Mouse (Mus musculus) hindlimb bud, embryonic 11.5 days (tissue): ENCODE measurements around the gene Tm4sf20.
A peak's percentile ranks its signal among the peaks of the same experiment; 100 is the strongest.

Experiments
- DNase-seq: peaks from one replicate; pipeline ENCODE4 v3.0.0-alpha.2; 2012; ENCODE audit warnings: low read depth, low spot score; ENCODE audit errors: extremely low spot score

Gene Tm4sf20

DNA sequence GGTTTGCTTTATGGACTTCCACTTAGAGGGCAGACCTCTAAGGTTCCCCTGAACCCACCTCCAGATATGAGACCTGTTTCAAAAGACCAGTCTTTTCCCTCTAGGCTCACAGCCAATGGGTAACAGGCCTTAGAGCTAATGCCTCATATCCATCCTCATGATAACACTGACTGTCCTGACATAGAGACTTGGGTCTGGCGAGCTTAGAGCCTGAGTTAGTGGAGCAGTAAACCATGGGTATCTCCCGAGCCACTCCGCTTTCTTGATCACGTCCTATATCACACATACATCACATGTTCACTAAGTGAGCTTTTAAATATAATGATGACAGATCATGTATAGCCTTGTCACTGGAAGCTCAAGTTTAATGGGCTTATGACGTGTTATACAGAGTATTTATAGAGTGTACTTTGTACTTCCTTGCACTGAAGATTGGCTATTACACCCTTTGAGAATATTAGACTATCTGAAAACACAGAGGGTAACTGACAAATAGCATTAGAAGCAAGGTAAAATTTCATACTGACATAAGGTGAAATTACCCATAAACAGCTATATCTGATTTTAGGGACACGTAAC is 11.2 kb upstream of the Tm4sf20 start:
- DNase-seq: no peak

DNA sequence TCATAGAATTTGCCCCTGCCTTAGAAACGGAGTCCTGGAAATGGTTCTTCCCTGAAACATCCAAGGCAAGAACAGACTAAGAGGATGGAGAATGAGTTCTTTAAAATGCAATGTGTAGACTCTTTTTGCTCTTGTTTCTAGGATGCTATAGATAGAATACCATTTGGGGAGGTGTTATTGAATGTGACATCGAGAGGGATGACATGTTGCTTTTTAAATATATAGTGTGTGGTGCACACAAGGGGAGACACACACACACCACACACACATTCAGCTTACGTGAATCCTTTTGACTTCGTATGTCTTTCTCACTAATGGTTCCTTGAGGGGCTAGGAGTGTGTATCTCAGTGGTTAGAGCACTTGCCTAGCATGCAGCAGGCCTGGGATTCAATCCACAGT is 7.0 kb upstream of the Tm4sf20 start:
- DNase-seq: no peak

DNA sequence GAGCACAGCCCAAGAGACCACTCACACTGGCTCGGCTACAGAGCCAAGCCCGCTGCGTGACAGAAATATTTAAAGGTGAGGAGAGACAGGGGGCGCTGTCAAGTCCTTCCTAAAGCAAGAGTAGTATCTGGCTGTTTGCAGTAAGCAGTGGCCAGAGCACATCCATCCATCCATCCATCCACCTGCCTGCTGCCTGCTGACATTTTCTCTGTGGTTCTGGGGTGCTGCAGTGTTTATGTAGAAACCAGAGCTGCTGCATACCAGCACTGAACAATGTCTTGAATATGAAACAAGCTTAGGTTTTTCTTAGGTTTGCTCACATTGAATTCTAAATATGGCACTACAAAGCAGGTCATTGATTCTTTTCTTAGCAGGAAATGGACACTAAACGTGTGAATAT is 4.9 kb upstream of the Tm4sf20 start:
- DNase-seq: no peak

DNA sequence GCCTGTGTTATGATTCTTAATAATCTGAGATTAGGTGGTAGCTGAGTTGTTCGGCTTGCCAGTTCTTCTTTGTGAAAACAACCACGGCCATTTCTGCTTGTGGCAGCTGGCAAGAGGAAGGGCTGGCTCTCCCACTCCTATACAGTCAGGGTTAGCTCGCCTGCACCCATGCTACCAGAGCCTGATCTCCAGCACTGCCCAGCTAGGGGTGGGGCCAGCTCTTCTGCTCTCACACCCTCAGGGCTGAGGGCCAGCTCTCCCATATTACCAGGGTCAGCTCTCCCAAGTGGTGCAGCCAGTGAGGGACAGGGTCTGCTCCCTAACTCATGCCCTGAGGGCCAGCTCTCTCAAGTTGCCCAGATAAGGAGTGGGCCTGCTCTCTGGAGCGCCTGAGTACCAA is 4.2 kb upstream of the Tm4sf20 start:
- no peak for DNase-seq

DNA sequence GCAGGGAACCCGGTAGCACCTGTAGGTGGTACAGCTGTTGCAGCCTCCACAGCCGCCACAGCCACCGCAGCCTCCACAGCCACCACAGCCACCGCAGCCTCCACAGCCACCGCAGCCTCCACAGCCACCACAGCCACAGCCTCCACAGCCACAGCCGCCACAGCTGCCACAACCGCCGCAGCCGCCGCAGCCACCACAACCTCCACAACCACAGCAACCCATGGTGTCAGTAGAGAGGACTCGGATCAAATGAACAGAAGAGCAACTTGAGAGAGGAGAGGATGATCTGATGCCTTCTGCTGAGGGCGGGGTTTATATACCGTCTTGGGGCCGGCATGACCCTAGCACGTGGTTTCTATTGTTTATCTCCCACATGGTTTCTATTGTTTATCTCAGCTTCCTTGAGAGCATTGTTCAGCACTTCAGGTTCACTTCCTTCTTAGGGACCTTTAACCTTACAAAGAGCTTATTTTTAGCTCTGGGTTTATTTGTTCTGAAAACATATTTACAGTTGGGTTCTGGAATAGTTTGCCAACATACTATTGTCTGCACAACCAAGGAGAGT is 2.8 kb upstream of the Tm4sf20 start, which contains the start of gene Gm47791:
Gene Gm47791 (minus strand): TSS at position 222 of the 565 bp plus-strand sequence.
- DNase-seq: no peak

DNA sequence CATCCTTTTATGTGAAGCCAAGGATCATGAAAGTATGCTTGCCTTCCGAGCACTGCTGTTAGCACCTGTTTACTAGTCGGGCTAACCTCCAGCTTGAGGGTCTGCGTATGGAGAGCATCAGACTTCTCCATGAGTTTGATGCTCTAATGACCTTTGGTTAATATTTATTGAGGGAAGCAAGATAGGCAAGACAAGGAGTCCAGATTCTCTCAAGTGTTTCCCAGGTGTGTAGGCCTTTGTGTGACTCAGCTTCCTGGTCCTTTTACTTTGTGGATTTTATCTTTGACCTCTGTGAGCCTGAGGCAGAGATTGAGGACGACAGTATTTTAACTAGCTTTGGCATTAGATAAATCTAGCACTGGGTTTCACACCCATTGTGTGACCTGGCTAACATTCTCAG is 1.6 kb downstream of the Tm4sf20 start:
- no peak for DNase-seq

DNA sequence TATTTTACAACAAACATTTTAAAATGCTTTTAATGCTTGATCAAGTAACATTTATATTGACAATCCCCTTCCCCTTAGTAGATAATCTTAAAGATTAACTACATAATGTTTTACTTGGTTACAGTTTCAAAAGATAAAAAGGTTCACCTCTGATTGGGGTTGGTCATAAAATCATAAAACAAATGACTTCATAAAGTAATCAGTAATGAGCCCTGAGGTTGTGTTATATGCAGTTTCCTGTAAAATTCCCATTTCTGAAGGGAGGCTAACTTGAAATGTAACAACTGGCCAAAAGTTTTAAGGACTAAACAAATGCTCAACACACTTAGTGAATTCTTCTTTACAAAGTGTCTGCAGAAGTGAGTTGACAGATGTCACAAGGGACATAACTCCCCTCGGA is 2.0 kb downstream of the Tm4sf20 start:
- DNase-seq: no peak

DNA sequence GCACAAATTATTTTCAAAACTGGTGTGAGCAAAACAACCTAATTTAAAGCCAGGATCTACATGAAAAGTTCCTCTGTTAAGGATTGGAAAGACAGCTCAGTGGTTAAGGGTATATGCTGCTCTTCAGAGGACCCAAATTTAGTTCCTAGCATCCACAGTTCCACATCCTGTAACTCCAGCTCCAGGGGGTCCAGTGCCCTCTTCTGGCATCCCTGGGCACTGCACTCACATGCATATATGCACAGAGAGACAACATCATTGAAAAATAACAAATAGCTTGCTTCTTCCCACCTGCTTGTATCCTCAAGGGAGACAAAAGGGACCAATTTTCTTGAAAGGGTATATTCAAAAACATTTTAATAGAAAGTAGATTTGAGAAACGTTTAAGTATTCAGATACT is 6.0 kb downstream of the Tm4sf20 start:
- DNase-seq: no peak

DNA sequence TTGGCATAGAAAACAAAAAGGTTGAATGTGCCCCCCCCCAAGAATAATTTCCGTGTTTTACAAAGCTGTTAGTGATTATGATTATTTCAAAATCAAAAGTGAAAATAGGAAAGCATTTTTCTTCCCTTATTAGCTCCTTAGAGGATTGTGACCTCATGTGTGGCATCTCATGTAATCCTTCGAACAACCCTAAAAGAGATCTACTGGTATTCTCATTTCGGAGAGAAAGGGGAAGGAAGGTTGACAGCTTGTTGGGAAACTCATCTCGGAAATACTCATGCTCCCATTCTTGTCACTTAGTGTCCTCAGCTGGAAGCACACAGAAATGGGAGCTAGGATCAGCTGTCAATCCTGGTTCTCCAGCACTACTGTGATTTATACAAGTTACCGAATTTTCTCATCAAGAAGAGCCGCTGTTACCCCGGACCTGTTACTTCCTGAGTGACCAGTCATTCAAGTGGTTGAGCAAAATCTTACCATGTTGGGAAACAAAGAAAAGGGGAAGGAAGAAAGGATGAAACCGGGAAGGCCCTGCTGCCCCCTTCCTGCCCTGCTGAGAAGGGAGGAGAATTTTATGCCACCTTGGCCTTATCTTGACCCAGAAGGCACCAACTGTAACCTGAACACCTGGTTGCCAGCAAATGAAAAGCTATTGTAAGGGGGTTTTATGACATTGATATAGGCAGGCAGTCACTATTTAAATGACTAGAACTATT is 6.6 kb downstream of the Tm4sf20 start:
- no peak for DNase-seq

DNA sequence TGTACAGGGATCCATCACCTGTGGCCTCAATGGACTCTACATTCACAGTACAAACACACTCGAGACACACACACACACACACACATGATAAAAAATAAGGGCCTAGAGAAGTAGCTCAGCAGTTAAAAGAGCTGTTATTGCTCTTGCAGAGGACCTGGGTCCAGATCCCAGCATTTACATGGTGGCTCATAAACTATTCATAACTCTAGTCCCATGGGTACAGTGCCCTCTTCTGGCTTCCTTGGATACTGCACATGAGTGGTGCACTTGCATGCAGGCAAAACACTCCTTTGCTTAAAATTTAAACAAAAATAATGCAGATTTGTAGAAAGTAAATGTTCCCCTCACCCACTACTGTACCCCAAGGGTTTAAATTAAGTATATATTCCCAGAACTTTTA is 8.7 kb downstream of the Tm4sf20 start:
- no peak for DNase-seq

DNA sequence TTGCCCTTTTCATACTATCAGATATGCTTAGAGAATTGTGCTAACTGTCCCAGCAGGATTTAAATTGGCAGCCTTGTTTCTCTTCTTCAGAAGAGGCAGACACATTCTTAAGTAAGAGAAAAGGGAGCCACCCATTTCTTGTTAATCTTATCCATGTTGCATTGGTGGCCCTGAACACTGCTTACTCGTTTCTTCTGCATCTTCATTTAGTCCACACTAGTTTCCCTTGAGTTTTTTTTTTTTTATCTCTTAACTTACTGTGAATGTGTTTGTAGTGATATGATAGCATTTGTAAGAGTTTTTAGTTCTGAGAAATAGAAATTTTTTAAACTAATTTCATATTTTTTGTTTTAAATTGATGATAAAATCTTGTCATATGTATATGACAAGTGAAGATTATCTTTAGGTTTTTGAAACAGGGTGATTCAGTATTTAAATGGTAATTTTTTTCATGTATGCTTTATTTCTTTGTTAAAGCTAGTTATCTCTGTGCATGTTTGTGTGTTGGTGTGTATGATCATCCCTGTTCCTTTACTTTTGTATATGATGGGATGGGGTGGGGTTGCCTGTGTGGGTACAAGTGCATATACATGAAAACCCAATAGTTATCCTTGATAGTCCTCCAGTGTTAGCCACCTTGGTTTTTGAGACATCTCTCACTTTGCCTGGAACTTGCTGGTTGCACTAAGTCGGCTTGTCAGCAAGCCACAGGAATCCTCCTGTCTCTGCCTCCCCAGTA is 20.4 kb downstream of the Tm4sf20 start:
- no peak for DNase-seq

DNA sequence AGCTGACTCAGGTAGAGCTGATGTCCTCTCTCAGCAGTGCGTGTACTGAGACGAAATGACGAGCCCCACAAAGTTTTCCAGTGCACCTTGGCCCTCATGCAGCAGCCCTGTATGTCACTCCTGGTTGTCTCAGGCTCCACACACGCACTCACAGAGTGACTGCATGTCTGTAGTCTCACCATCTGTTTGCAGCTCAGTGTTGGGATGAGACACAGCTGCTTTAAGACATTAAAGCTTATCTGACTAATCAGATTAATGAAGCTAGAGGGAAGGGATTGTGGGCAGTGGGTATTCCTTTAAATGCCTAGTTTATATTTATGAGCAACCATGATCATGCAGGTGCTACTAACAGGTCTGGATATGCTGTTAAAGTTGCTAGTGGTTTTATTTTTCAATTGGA is 21.9 kb downstream of the Tm4sf20 start:
- no peak for DNase-seq

DNA sequence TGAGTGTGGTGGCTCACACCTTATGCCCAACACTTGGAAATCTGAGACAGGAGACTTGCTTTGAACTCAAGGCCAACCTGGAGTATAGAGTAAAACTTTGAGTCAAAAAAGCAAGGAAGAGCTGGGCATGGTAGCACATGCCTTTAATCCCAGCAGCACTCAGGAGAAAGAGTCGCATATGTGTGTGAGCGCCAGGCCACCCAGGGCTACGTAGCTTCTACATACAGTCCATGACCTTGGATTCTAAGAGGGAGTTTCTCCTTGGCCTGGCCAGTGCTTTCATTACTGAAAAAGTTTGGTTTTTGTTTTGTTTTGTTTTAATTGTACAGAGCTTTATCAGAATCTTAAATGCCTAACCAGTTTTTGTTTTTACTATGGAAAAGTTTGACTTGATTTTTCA is 24.3 kb downstream of the Tm4sf20 start:
- no peak for DNase-seq

DNA sequence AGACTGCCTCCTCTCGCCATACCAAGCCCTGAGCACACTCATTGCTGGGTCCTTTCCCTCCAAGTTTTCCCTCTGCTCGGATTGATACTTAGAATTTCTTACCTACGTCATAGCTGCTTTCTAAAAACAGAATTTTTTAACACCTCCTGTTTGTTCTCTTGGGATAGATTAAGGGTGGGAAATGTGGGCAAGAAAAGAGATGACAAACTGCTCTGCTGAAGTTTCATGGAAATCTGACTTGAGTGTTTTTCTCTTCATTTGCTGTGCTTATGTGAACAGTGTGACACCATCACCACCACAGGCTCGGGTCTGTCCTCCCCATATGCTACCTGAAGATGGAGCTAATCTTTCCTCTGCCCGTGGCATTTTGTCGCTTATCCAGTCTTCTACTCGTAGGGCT is 26.7 kb downstream of the Tm4sf20 start:
- no peak for DNase-seq

DNA sequence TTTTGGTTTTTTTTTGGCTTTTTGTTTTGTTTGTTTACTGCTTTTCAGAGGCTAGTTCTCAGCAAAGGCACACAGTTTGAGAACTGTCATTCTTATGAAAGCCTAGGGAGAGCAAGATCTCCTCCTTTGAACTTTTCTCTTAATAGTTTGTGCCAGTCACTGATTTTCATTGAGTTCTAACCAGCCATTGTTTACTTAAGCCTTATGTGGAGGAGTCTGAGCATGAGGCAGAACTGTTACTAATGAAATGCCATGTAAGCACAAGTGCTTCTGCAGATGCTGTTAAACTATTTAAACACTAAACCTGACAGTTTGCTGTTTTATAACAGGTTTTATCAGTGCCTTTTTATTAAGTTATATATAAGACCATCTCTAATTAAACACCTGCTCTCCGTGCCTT is 30.2 kb downstream of the Tm4sf20 start:
- DNase-seq: no peak

DNA sequence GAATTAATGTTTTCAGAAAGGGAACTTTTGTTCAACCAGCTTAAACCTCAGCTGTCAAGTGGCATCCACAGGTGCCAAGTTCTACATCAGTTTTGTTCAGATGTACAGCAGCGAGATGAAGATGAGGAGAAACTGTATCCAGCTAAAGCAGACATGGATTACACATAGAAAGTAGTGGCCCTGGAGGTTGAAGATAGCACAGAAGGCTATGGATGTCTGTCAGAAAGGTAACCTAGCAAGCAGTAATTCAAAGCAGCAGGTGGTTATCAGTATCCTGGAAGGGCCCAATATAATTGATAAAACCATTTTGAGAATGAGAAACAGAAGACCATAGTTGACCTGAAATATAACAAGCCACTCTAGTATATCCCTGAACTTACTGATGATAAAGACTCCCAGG is 34.9 kb downstream of the Tm4sf20 start:
- no peak for DNase-seq

DNA sequence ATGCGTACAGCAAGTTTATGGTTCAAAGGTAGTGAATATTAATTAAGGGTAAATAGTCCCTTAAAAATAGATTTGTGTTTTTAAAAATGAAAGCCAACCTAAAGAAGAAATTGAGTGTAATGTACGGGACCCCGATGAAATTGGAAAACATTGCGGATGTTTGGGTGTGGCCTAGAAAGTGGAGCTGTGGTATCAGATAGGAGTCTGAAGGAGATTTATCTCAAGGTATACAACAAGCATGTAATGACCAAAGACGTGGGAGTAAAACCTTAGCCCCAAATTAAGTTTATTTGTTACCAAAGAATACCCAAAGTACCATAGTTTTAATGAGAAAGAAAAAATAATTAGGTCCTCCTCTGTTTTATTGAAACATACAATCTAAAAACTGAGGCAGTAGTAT is 41.8 kb downstream of the Tm4sf20 start:
- DNase-seq: no peak

DNA sequence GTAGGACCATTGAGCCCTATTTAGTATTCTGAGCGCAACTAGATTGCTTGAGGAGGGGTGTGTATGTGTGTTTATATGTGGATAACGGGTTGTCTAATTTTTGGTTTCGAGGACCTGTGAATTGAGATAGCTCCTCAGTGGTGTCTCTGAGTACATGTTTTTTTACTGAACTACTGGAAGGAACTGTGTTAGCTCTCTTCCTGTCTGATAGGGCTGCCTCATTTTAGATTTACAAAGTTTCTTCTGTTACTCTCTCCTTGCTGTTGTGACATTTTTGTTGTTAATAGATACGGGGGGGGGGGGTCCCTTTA is 42.4 kb downstream of the Tm4sf20 start:
- no peak for DNase-seq

DNA sequence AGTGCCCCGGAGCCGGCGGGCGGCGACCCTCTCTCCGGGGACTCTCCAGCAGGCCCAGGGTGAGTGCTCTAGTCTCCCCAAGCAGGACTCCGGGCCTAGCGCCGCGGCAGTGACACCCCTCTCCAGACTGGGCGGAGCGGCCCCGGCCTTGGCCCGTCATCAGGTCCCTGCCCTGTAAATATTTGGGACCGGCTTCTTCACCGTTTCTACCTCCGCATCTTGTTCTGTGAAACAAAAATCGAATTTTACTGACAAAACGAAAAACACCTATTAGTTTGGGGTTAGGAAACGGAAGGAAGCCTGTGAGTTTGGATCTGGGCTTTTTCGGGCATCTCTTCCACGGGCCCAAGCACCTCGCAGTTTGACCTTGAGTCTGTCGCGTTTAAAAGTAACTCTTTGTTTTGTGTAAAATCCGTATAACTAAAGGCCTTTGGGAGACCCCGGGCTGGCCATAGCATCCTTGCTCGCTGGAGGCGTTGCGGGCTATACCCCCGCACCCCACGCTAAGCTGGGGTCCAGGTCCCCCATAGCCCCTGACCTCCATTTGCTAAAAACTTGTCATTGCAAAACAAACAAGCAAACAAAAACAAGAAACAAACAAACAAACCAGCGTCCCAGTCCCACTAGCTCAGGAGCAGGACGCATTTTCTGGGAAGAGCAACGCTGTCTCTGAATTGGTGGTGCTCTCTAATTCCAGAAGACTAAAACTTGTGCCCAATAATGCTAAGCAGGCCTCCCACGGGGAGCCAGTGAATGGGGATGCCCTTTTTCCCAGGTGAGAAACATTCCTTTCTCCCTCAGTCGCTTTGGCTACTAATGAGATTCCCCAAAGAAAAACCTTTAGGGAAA is 43.0 kb downstream of the Tm4sf20 start:
- no peak for DNase-seq

DNA sequence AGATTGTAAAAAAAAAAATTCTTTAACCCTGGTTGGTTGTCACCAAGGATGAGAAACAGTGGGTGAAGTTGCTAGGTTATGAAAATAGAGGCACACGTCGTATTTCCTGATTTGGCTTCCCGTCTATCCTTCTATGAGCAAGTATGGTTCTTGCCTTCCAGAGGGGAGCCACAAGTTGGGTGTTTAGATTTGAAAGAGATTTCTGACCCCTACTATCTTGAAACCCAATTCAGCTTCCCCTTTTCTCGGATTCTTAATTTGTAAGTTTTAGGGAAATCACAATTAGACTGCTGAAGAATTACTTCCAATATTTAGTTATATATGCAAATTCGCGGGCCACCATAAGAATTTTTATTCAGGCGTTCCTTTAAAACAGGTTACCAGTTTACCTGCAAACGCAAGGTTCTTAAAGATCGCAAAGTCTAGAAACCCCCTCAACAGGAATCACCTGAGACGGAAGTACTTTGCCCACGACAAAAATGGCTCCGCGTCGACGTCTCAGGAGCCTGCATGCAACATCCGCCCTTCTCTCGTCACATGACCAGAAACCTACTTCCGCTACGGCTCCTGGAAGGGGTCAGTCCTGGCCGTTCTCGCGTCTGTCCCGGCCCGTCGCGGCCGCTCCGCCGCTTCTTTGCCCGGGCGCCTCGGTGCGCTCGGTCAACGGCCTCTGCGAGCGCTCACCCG is 43.8 kb downstream of the Tm4sf20 start, which contains the start of gene Mff:
Gene Mff (plus strand): TSS at position 552 of the 687 bp plus-strand sequence.
- DNase-seq: peak; percentile 82
